Mouse (Mus musculus) myocyte (in vitro differentiated cells): ENCODE results near the gene E2f4.

ENCODE experiments used
- CEBPB ChIP-seq: IDR thresholded peaks from 2 replicates; pipeline ENCODE4 v1.6.1; 2011; ENCODE audit warnings: mild to moderate bottlenecking, moderate library complexity; ENCODE audit not compliant: poor library complexity, insufficient read depth, severe bottlenecking
- E2F4 ChIP-seq: IDR thresholded peaks from one replicate; pipeline ENCODE4 v1.6.1; 2011; ENCODE audit warnings: mild to moderate bottlenecking, control low read depth, moderate library complexity; ENCODE audit not compliant: insufficient read depth
- MAX ChIP-seq: IDR thresholded peaks from one replicate; pipeline ENCODE4 v1.6.1; 2011; ENCODE audit warnings: low read depth, mild to moderate bottlenecking, control low read depth
- MYOD1 ChIP-seq, 3 experiments: IDR thresholded peaks; one replicate each; pipeline ENCODE4 v1.6.1; 2011; ENCODE audit warnings: control low read depth in 2 of 3, low read depth in 2 of 3, mild to moderate bottlenecking in 2 of 3, moderate library complexity in 1 of 3; ENCODE audit not compliant: insufficient read length in 2 of 3, control insufficient read depth in 1 of 3
- POLR2A ChIP-seq: IDR thresholded peaks from one replicate; pipeline ENCODE4 v1.6.1; 2011; ENCODE audit warnings: low read depth, mild to moderate bottlenecking, control low read depth, moderate library complexity; ENCODE audit not compliant: insufficient read length
- POLR2AphosphoS2 ChIP-seq: IDR thresholded peaks from one replicate; pipeline ENCODE4 v1.6.1; 2011; ENCODE audit warnings: low read depth, control low read depth; ENCODE audit not compliant: insufficient read length
- SRF ChIP-seq: IDR thresholded peaks from one replicate; pipeline ENCODE4 v1.6.1; 2011; ENCODE audit warnings: low read depth; ENCODE audit not compliant: control insufficient read depth, insufficient read length
- TCF12 ChIP-seq: IDR thresholded peaks from one replicate; pipeline ENCODE4 v1.6.1; 2011; ENCODE audit warnings: mild to moderate bottlenecking, control low read depth; ENCODE audit not compliant: poor library complexity, insufficient read depth, severe bottlenecking
- USF1 ChIP-seq: IDR thresholded peaks from one replicate; pipeline ENCODE4 v1.6.1; 2011; ENCODE audit warnings: low read depth, mild to moderate bottlenecking, control low read depth, moderate library complexity

DNA sequence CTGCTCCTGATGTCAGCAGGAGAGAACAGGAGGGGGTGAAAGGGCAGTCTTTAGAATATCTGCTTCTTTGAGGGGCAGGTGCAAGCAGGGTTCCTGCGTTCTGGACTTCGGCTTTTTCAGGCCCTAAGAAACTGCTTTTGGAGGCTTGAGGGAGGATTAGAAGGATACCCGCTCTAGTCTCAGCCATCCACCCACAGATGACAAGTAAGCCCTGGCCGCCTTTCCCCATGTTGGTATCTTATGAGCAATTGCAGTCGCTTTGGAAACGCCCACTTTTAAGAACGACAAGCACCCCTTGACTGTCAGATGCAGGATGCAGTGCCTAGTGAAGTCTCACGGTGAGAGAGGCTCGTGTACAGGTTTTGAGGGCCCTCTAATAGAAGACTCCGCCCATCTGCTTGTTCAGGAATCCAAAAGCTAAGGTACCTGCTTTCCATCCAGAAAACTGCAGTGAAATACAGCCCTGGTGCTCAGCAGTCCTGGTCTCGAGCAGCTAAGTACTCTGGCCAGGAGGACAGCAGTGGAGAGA, 21.3 kb downstream of the E2f4 start:
- TF ChIP-seq MYOD1 (IDR thresholded peaks at IDR 0.05; ENCODE audit: control insufficient read depth in 1 of 3, insufficient read length in 2 of 3, low read depth in 2 of 3): no peak
- TF ChIP-seq TCF12: no peak
- no peak for TF ChIP-seq POLR2A
- TF ChIP-seq MAX: no peak
- no peak for TF ChIP-seq CEBPB
- no peak for TF ChIP-seq SRF
- no peak for TF ChIP-seq USF1
- TF ChIP-seq POLR2AphosphoS2: no peak
- TF ChIP-seq E2F4: no peak
